Mouse (Mus musculus) hindbrain, embryonic 15.5 days (tissue): ENCODE measurements around the gene Gabrd. TPM values are rescaled to one million over a fixed set of nuclear protein-coding genes. Genes with fewer than 3 reads are reported as not detected.

ENCODE experiments used
- ATAC-seq: fragments of 200-750 bp; cut with Nextera tagmentation; 2 replicates; pipeline ENCODE4 v1.8.0; 2017; ENCODE audit warnings: low read depth, moderate number of reproducible peaks, moderate TSS enrichment; ENCODE audit not compliant: low FRiP score
- H3K27ac ChIP-seq: fragments of 300-500 bp; sonication (generic); replicated peaks from 2 replicates; pipeline ENCODE4 v1.5.1; 2015; ENCODE audit warnings: mild to moderate bottlenecking, inconsistent platforms
- H3K27me3 ChIP-seq: fragments of 300-500 bp; sonication (generic); 2 replicates; pipeline ENCODE4 v1.6.1; 2015; ENCODE audit warnings: control low read depth, inconsistent platforms
- H3K36me3 ChIP-seq: fragments of 300-500 bp; sonication (generic); 2 replicates; pipeline ENCODE4 v1.6.1; 2015; ENCODE audit warnings: control low read depth, inconsistent platforms
- H3K4me1 ChIP-seq: fragments of 300-500 bp; sonication (generic); replicated peaks from 2 replicates; pipeline ENCODE4 v1.6.1; 2015; ENCODE audit warnings: control low read depth, inconsistent platforms
- H3K4me2 ChIP-seq: fragments of 300-500 bp; sonication (generic); 2 replicates; pipeline ENCODE4 v1.6.1; 2015; ENCODE audit warnings: moderate library complexity, mild to moderate bottlenecking, inconsistent platforms
- H3K4me3 ChIP-seq: fragments of 300-500 bp; sonication (generic); 2 replicates; pipeline ENCODE4 v1.5.1; 2015; ENCODE audit warnings: mild to moderate bottlenecking, inconsistent platforms
- H3K9ac ChIP-seq: fragments of 300-500 bp; sonication (generic); 2 replicates; pipeline ENCODE4 v1.6.1; 2015; ENCODE audit warnings: inconsistent platforms
- H3K9me3 ChIP-seq: fragments of 300-500 bp; sonication (generic); 2 replicates; pipeline ENCODE4 v1.6.1; 2016; ENCODE audit warnings: control low read depth, inconsistent platforms
- WGBS: fragments of 180-500 bp; shearing (Covaris S2); methylation state at CpG from one replicate; pipeline ENCODE4 v1.1.7; 2015; 5-methylcytosine and 5-hydroxymethylcytosine counted together
- polyA plus RNA-seq: library from polyadenylated mRNA; unstranded; fragments of >200 nt; fragmentation: Nextera tagmentation; extraction: Ambion mirVana; gene quantifications from 2 replicates; pipeline ENCODE4 v1.2.1, GENCODE M21; 2015

The Gabrd gene
- polyA plus RNA-seq, 1 experiment from 2014 or later: 0.25 TPM

- Histone ChIP-seq H3K27ac (no peak overlapping the region), H3K9me3 (no peaks in the 10 kb centered on the region), H3K9ac (no peak overlapping the region), H3K4me1 (peaks cover 10% of the 10 kb centered on the region), H3K27me3 (no peaks in the 10 kb centered on the region), H3K36me3 (no peaks in the 10 kb centered on the region), H3K4me3 (no peak overlapping the region), H3K4me2 (no peak overlapping the region)
- WGBS: 94% methylated on average over 11 of the region's 11 CpGs
- no peak for ATAC-seq
These were observed 15.9 kb upstream of the Gabrd start for GRCm38 (mm10) chr4:155413641-155414335.

GRCm38 (mm10) chr4:155412124-155412523, 14.2 kb upstream of the Gabrd start:
- H3K27me3 ChIP-seq: no peaks in the 10 kb centered on the region
- H3K4me1 ChIP-seq: peaks cover 16% of the 10 kb centered on the region
- H3K9me3 ChIP-seq: no peaks in the 10 kb centered on the region
- 97% methylated on average over 6 of the region's 6 CpGs for WGBS
- H3K27ac ChIP-seq: no peak overlapping the region
- H3K9ac ChIP-seq: no peak overlapping the region
- ATAC-seq: no peak
- H3K4me3 ChIP-seq: no peak overlapping the region
- no peak overlapping the region for H3K4me2 ChIP-seq
- H3K36me3 ChIP-seq: no peaks in the 10 kb centered on the region

GRCm38 (mm10) chr4:155409058-155409776, 11.3 kb upstream of the Gabrd start, which contains the start of gene Cfap74:
Gene Cfap74 (plus strand): TSS chr4:155409190.
- Histone ChIP-seq H3K4me3 (peak within 1 kb of the TSS; percentile 53), H3K9ac (peak within 1 kb of the TSS; percentile 32), H3K4me2 (peak within 1 kb of the TSS; percentile 80), H3K9me3 (no peaks in the 10 kb centered on the region), H3K4me1 (peaks cover 16% of the 10 kb centered on the region), H3K36me3 (no peaks in the 10 kb centered on the region), H3K27me3 (no peaks in the 10 kb centered on the region), H3K27ac (peak within 1 kb of the TSS; percentile 65)
- ATAC-seq: peak; percentile 97
- under 1% methylated on average over 35 of the region's 35 CpGs for WGBS

GRCm38 (mm10) chr4:155408695-155409057, 10.8 kb upstream of the Gabrd start:
- peak; percentile 67 for ATAC-seq
- H3K27ac ChIP-seq: peak overlapping the region; percentile 40; the same call in 1 of the 2 replicates
- H3K4me3 ChIP-seq: peak overlapping the region; percentile 53
- H3K9ac ChIP-seq: peak overlapping the region; percentile 32; the same call in 1 of the 2 replicates
- H3K4me1 ChIP-seq: peaks cover 16% of the 10 kb centered on the region
- H3K4me2 ChIP-seq: peak overlapping the region; percentile 80
- WGBS: 1% methylated on average over 8 of the region's 8 CpGs
- H3K9me3 ChIP-seq: no peaks in the 10 kb centered on the region
- H3K36me3 ChIP-seq: no peaks in the 10 kb centered on the region
- H3K27me3 ChIP-seq: no peaks in the 10 kb centered on the region

GRCm38 (mm10) chr4:155402489-155402888, 4.6 kb upstream of the Gabrd start:
- no peak overlapping the region for H3K27ac ChIP-seq
- 40% methylated on average over 1 of the region's 1 CpGs for WGBS
- peaks cover 20% of the 10 kb centered on the region for H3K27me3 ChIP-seq
- H3K36me3 ChIP-seq: no peaks in the 10 kb centered on the region
- H3K9me3 ChIP-seq: no peaks in the 10 kb centered on the region
- peaks cover 8% of the 10 kb centered on the region for H3K4me1 ChIP-seq
- H3K9ac ChIP-seq: no peak overlapping the region
- H3K4me2 ChIP-seq: no peak overlapping the region
- ATAC-seq: no peak
- no peak overlapping the region for H3K4me3 ChIP-seq

- Histone ChIP-seq H3K4me2 (no peak overlapping the region), H3K27me3 (peaks cover 31% of the 10 kb centered on the region), H3K4me1 (peaks cover 10% of the 10 kb centered on the region), H3K9me3 (no peaks in the 10 kb centered on the region), H3K36me3 (no peaks in the 10 kb centered on the region), H3K4me3 (no peak overlapping the region), H3K27ac (no peak overlapping the region), H3K9ac (no peak overlapping the region)
- WGBS: 70% methylated on average over 7 of the region's 7 CpGs
- ATAC-seq: no peak
These were observed 3.2 kb upstream of the Gabrd start for GRCm38 (mm10) chr4:155401121-155401520.

- no peaks in the 10 kb centered on the region for H3K9me3 ChIP-seq
- H3K9ac ChIP-seq: no peak overlapping the region; the same call in 1 of the 2 replicates
- peaks cover 40% of the 10 kb centered on the region for H3K27me3 ChIP-seq
- peak overlapping the region; percentile 79 for H3K4me2 ChIP-seq
- H3K27ac ChIP-seq: no peak overlapping the region
- WGBS: 4% methylated on average over 9 of the region's 9 CpGs
- H3K36me3 ChIP-seq: no peaks in the 10 kb centered on the region
- peaks cover 10% of the 10 kb centered on the region for H3K4me1 ChIP-seq
- peak overlapping the region; percentile 43 for H3K4me3 ChIP-seq
- no peak; the same call in 1 of the 2 replicates for ATAC-seq
These were observed 269 bp upstream of the Gabrd start for GRCm38 (mm10) chr4:155398222-155398540.

GRCm38 (mm10) chr4:155396751-155397150, 1.2 kb downstream of the Gabrd start:
- H3K27me3 ChIP-seq: peaks cover 44% of the 10 kb centered on the region
- no peak overlapping the region for H3K4me3 ChIP-seq
- H3K4me1 ChIP-seq: peaks cover 10% of the 10 kb centered on the region
- ATAC-seq: no peak
- H3K36me3 ChIP-seq: no peaks in the 10 kb centered on the region
- no peak overlapping the region for H3K9ac ChIP-seq
- WGBS: 88% methylated on average over 4 of the region's 4 CpGs
- H3K27ac ChIP-seq: no peak overlapping the region
- H3K9me3 ChIP-seq: no peaks in the 10 kb centered on the region
- no peak overlapping the region for H3K4me2 ChIP-seq

- no peak for ATAC-seq
- 87% methylated on average over 5 of the region's 5 CpGs for WGBS
These were observed 2.4 kb downstream of the Gabrd start for GRCm38 (mm10) chr4:155395471-155395870.

GRCm38 (mm10) chr4:155387166-155387565, 10.7 kb downstream of the Gabrd start:
- Histone ChIP-seq H3K9ac (no peak overlapping the region), H3K4me2 (no peak overlapping the region), H3K9me3 (no peaks in the 10 kb centered on the region), H3K36me3 (no peaks in the 10 kb centered on the region), H3K4me3 (no peak overlapping the region), H3K27me3 (no peaks in the 10 kb centered on the region), H3K27ac (no peak overlapping the region), H3K4me1 (no peaks in the 10 kb centered on the region)
- no peak for ATAC-seq
- WGBS: 85% methylated on average over 8 of the region's 8 CpGs

More at GRCm38 (mm10) chr4:155395471-155395870, 2.4 kb downstream of the Gabrd start:
- no peak overlapping the region for H3K9ac ChIP-seq
- no peak overlapping the region for H3K4me3 ChIP-seq
- no peaks in the 10 kb centered on the region for H3K9me3 ChIP-seq
- peaks cover 44% of the 10 kb centered on the region for H3K27me3 ChIP-seq
- H3K4me1 ChIP-seq: peaks cover 10% of the 10 kb centered on the region
- no peaks in the 10 kb centered on the region for H3K36me3 ChIP-seq
- H3K27ac ChIP-seq: no peak overlapping the region
- H3K4me2 ChIP-seq: no peak overlapping the region

- Histone ChIP-seq H3K4me3 (no peak overlapping the region), H3K9me3 (no peaks in the 10 kb centered on the region), H3K27me3 (no peaks in the 10 kb centered on the region), H3K27ac (no peak overlapping the region), H3K4me1 (no peaks in the 10 kb centered on the region), H3K9ac (no peak overlapping the region), H3K36me3 (no peaks in the 10 kb centered on the region), H3K4me2 (no peak overlapping the region)
- 83% methylated on average over 4 of the region's 4 CpGs for WGBS
- ATAC-seq: no peak
These were observed 14.6 kb downstream of the Gabrd start for GRCm38 (mm10) chr4:155383326-155383725.

GRCm38 (mm10) chr4:155382752-155383151, 15.2 kb downstream of the Gabrd start:
- no peak for ATAC-seq
- 20% methylated on average over 9 of the region's 9 CpGs for WGBS
- no peak overlapping the region for H3K9ac ChIP-seq

More at GRCm38 (mm10) chr4:155382752-155383151, 15.2 kb downstream of the Gabrd start:
- no peaks in the 10 kb centered on the region for H3K9me3 ChIP-seq
- no peaks in the 10 kb centered on the region for H3K36me3 ChIP-seq
- no peak overlapping the region for H3K4me3 ChIP-seq
- H3K27me3 ChIP-seq: no peaks in the 10 kb centered on the region
- H3K4me1 ChIP-seq: no peaks in the 10 kb centered on the region
- no peak overlapping the region for H3K27ac ChIP-seq
- H3K4me2 ChIP-seq: no peak overlapping the region
